Mouse (Mus musculus): Measurements from ENCODE around the gene Atxn10. TPM values are rescaled to one million over a fixed set of nuclear protein-coding genes. Genes with fewer than 3 reads are reported as not detected.

Gene Atxn10
- polyA plus RNA-seq (2017; shearing (Covaris generic)) = 100 to 1,000 TPM; 106 to 116 TPM

GRCm38 (mm10) chr15:85335671-85336300, at the start of gene Atxn10:
Gene Atxn10, plus strand, starts transcription at chr15:85336245.

GRCm38 (mm10) chr15:85503127-85503526, 167.1 kb downstream of the Atxn10 start, which contains the start of gene 7530416G11Rik:
Gene 7530416G11Rik, minus strand, starts transcription at chr15:85503227.

Other genes starting within 250 kb of the Atxn10 start
- gene Smc1b, start 204.3 kb upstream of the Atxn10 start, polyA plus RNA-seq (2017; shearing (Covaris generic)) = under 1 TPM in 1 of 2 experiments, not detected in 1; 0.38 TPM
- gene Ribc2, start 204.2 kb upstream of the Atxn10 start, polyA plus RNA-seq (2017; shearing (Covaris generic)) = not detected
- gene Fbln1, start 130.3 kb upstream of the Atxn10 start, polyA plus RNA-seq (2017; shearing (Covaris generic)) = 1 to 10 TPM in 1 of 2 experiments, under 1 TPM in 1; 0.07 to 2.4 TPM
- gene 7530416G11Rik, start 167.0 kb downstream of the Atxn10 start, polyA plus RNA-seq (2017; shearing (Covaris generic)) = not detected
- not detected for gene Wnt7b, start 246.2 kb downstream of the Atxn10 start, polyA plus RNA-seq (2017; shearing (Covaris generic))

Measured in inflammation-experienced regulatory T-cells (primary cell).